Mouse (Mus musculus) cortical plate, adult 2 months (tissue): ENCODE data around the gene Ptprg. TPM values are rescaled to one million over a fixed set of nuclear protein-coding genes. Genes with fewer than 3 reads are reported as not detected.

ENCODE experiments used
- H3K27ac ChIP-seq: fragments of 200-500 bp; 2 replicates; pipeline ENCODE4 v1.5.1; 2012; ENCODE audit warnings: low read length, control low read depth, inconsistent platforms; ENCODE audit not compliant: insufficient read depth
- H3K4me1 ChIP-seq: fragments of 200-500 bp; 2 replicates; pipeline ENCODE4 v1.6.1; 2011; ENCODE audit warnings: low read length; ENCODE audit not compliant: control insufficient read depth, insufficient read depth
- H3K4me3 ChIP-seq: fragments of 200-500 bp; 2 replicates; pipeline ENCODE4 v1.5.1; 2011; ENCODE audit warnings: mild to moderate bottlenecking, low read length, control low read depth; ENCODE audit not compliant: insufficient read depth
- CTCF ChIP-seq: fragments of 200-500 bp; IDR thresholded peaks from 2 replicates; pipeline ENCODE4 v1.5.1; 2011; ENCODE audit warnings: mild to moderate bottlenecking, control low read depth, low read length; ENCODE audit not compliant: insufficient read depth; ENCODE audit errors: extremely low read depth
- POLR2A ChIP-seq: fragments of 200-500 bp; IDR thresholded peaks from 2 replicates; pipeline ENCODE4 v1.6.1; 2011; ENCODE audit warnings: mild to moderate bottlenecking, low read length, control low read depth; ENCODE audit not compliant: insufficient read depth; ENCODE audit errors: extremely low read depth
- polyA plus RNA-seq: library from polyadenylated mRNA; depleted of rRNA; stranded (reverse); fragments of >200 nt; gene quantifications from 2 replicates; pipeline ENCODE4 v1.2.3, GENCODE M21; 2012

Ptprg gene
- polyA plus RNA-seq, 1 experiment = 27.9 TPM

DNA sequence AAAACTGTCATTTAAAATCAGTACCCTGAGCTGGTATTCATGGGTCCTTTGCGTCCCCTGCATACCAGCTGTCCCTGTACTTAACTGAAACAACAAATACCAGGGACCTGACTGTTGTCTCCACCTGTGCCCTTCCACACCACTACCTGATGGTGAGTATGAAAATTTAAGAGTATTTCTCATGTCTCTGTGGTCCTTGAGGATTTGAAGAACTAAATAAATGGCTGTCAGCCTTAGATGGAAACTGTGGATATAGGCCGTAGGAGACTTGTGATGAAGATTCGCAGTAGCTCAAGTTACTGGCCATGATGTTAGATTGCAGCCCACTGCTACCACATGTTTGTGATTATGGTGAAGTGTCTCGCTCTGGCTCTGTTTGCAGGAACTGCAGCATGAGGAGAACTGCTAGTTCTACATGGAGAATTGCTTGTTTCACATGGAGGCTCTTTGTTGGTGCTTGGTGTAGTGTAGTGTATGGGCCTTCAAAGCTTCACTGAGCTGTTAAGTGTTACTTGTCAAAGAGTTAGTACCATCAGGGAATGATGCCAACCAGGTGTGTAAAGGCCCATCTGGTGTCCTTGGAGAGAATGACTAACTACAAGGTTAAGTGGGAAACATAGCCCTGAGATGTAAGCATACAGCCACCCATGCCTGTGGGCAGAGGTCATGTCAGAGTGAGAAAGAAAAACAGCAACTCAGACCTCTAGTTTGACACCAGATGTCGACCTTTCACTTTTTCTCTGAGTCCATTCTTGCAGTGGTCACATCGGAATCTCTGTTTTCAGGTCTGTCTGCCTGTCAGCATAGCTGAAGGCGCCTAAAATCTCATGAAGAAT lies 518.9 kb downstream of the Ptprg start:
- Histone ChIP-seq H3K27ac (no peak overlapping the region), H3K4me1 (peaks cover 3% of the 10 kb centered on the region; the same call in 1 of the 2 replicates), H3K4me3 (no peak overlapping the region)
- TF ChIP-seq CTCF (no peak), POLR2A (no peak)

- H3K27ac ChIP-seq = no peak overlapping the region
- TF ChIP-seq CTCF (no peak), POLR2A (no peak)
- no peak overlapping the region for H3K4me3 ChIP-seq
- peaks cover 3% of the 10 kb centered on the region; the same call in 1 of the 2 replicates for H3K4me1 ChIP-seq
These were observed 520.2 kb downstream of the Ptprg start for GRCm38 (mm10) chr14:12073408-12074107.

- TF ChIP-seq POLR2A = no peak
- TF ChIP-seq CTCF = no peak
- H3K4me1 ChIP-seq = peaks cover 5% of the 10 kb centered on the region
- H3K4me3 ChIP-seq = no peak overlapping the region
- H3K27ac ChIP-seq = no peak overlapping the region
These were observed 523.9 kb downstream of the Ptprg start for GRCm38 (mm10) chr14:12077193-12077592.

DNA sequence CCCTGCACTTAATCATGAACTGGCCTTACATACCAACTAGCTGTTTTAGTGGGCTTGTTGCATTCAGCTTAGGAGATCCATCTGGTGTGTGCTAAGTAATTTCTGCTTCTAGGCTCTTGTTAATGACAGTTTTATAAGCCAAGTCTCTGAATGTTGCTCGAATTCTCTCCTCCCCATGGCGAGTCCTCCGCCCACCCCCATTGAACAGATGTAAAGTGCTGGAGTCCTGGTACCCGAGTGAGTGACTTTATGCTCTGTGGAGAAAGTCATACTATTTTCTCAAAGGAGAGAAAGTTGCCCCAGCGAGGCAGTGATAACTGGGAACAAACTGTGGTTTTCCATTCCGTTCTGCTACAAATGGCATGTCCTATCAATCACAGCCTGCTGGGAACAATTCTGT lies 525.9 kb downstream of the Ptprg start:
- Histone ChIP-seq H3K4me3 (no peak overlapping the region), H3K4me1 (peaks cover 5% of the 10 kb centered on the region), H3K27ac (no peak overlapping the region)
- no peak for TF ChIP-seq POLR2A
- no peak for TF ChIP-seq CTCF

GRCm38 (mm10) chr14:12079833-12080401 lies 526.6 kb downstream of the Ptprg start:
- Histone ChIP-seq H3K4me3 (no peak overlapping the region), H3K27ac (no peak overlapping the region), H3K4me1 (peaks cover 5% of the 10 kb centered on the region)
- TF ChIP-seq POLR2A = no peak
- TF ChIP-seq CTCF = no peak

DNA sequence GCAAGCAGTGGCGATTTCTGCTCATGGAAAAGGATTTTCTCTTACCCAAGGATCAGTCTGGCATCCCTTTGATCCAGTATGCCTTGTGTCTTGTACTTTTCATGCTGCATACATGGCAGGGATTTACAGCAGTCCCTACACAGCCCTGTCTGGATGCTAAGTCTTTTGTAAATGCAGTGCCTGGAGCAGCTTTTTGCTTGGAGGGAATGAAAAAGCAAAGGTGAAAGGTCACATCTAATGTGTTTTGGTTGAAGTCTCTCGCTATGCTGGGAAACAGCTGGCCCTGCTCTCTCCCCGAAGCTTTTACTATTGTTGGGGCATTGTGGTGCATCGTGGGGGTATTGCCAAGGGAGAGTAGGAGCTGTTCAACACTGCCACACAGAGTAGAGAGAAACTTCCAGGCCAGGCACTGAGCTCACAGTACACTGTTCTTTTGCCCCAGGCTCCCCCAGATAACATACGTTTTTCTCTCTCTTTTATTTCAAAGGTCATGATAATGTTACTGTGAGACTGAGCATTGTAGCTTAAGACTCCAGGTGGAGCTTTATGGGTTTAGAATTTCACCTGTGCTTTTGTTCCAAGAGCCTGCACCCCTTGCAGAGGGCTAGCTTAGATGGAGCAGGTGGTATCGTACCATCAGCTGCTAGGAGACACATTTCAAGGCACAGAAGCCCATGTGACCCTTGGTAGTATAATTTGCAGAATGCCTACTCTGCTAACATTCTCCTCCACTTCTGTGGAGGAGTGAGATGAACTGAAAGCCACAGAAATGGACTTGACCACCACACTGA lies 529.0 kb downstream of the Ptprg start:
- TF ChIP-seq CTCF (no peak), POLR2A (no peak)
- Histone ChIP-seq H3K4me3 (no peak overlapping the region), H3K27ac (no peak overlapping the region), H3K4me1 (peaks cover 5% of the 10 kb centered on the region)

- Histone ChIP-seq H3K27ac (no peak overlapping the region), H3K4me3 (no peak overlapping the region), H3K4me1 (peaks cover 3% of the 10 kb centered on the region; the same call in 1 of the 2 replicates)
- TF ChIP-seq CTCF (no peak), POLR2A (no peak)
These were observed 530.7 kb downstream of the Ptprg start for GRCm38 (mm10) chr14:12084076-12084475.

DNA sequence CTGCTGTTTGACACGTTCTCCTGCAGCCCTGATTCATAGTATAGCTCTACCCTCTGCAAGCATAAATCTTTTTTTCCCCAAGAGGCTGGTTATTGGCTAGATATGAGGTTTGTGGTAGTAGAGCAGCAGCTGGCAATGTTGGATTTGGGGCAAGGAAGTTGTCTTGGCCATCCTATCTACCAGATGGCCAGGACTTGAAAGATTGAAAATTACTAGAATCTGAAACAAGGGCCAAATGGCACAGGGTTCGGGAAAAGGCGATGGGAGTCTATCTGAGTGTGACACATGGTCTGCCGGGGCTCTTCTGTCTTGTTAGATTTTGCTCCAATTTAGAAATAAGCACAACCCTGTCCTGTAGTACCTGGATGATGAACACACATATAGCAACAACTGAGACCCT lies 531.7 kb downstream of the Ptprg start:
- Histone ChIP-seq H3K4me3 (no peak overlapping the region), H3K4me1 (peaks cover 3% of the 10 kb centered on the region; the same call in 1 of the 2 replicates), H3K27ac (no peak overlapping the region)
- TF ChIP-seq CTCF = no peak
- TF ChIP-seq POLR2A = no peak

GRCm38 (mm10) chr14:12086167-12086566 lies 532.8 kb downstream of the Ptprg start:
- TF ChIP-seq POLR2A (no peak), CTCF (no peak)
- H3K4me3 ChIP-seq = no peak overlapping the region
- peaks cover 3% of the 10 kb centered on the region; the same call in 1 of the 2 replicates for H3K4me1 ChIP-seq
- H3K27ac ChIP-seq = no peak overlapping the region

DNA sequence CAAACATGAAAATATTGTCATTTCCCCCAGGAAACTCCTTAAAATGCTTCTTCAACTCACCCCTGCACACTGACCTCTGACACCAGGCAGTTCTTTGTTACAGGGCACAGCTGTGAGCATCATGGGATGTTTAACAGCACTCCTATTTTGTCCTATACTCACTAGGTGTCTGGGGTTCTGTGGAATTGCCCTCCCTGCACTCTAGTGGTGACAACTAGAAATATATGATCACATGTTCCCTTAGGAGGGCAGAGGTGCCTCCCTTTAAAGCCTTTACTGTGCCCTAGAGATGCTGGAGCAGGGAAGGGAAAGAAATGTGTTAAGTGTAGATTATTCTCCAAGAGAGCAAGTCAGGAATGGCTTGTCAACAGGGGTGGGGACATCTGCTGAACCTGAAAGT lies 536.6 kb downstream of the Ptprg start:
- Histone ChIP-seq H3K4me1 (peaks cover 3% of the 10 kb centered on the region), H3K4me3 (no peak overlapping the region), H3K27ac (no peak overlapping the region)
- no peak for TF ChIP-seq CTCF
- TF ChIP-seq POLR2A = no peak
